Mouse (Mus musculus) hindbrain, embryonic 12.5 days (tissue): Measurements from ENCODE around the gene Lsp1. TPM values are rescaled to one million over a fixed set of nuclear protein-coding genes. Genes with fewer than 3 reads are reported as not detected.

Experiments
- ATAC-seq: fragments of 200-750 bp; cut with Nextera tagmentation; 2 replicates; pipeline ENCODE4 v1.8.0; 2017; ENCODE audit warnings: moderate TSS enrichment; ENCODE audit not compliant: low FRiP score
- H3K27ac ChIP-seq: fragments of 300-500 bp; sonication (generic); 2 replicates; pipeline ENCODE4 v1.5.1; 2016; ENCODE audit warnings: mild to moderate bottlenecking
- H3K27me3 ChIP-seq: fragments of 300-500 bp; sonication (generic); 2 replicates; pipeline ENCODE4 v1.6.1; 2016; ENCODE audit warnings: mild to moderate bottlenecking
- H3K36me3 ChIP-seq: fragments of 300-500 bp; sonication (generic); 2 replicates; pipeline ENCODE4 v1.6.1; 2016; ENCODE audit warnings: mild to moderate bottlenecking
- H3K4me1 ChIP-seq: fragments of 300-500 bp; sonication (generic); 2 replicates; pipeline ENCODE4 v1.6.1; 2016
- H3K4me2 ChIP-seq: fragments of 300-500 bp; sonication (generic); replicated peaks from 2 replicates; pipeline ENCODE4 v1.6.1; 2016; ENCODE audit warnings: mild to moderate bottlenecking
- H3K4me3 ChIP-seq: fragments of 300-500 bp; sonication (generic); 2 replicates; pipeline ENCODE4 v1.5.1; 2016; ENCODE audit warnings: mild to moderate bottlenecking
- H3K9ac ChIP-seq: fragments of 300-500 bp; sonication (generic); 2 replicates; pipeline ENCODE4 v1.6.1; 2016; ENCODE audit warnings: mild to moderate bottlenecking, moderate library complexity
- H3K9me3 ChIP-seq: fragments of 300-500 bp; sonication (generic); replicated peaks from 2 replicates; pipeline ENCODE4 v1.6.1; 2016; ENCODE audit warnings: mild to moderate bottlenecking
- WGBS: fragments of 180-500 bp; shearing (Covaris S2); methylation state at CpG from one replicate; pipeline ENCODE4 v1.1.7; 2016; 5-methylcytosine and 5-hydroxymethylcytosine counted together
- polyA plus RNA-seq: library from polyadenylated mRNA; unstranded; fragments of >200 nt; fragmentation: Nextera tagmentation; extraction: Ambion mirVana; gene quantifications from 2 replicates; pipeline ENCODE4 v1.2.1, GENCODE M21; 2016

The Lsp1 gene
- 9.6 and 14.4 TPM in 2 replicates for polyA plus RNA-seq

GRCm38 (mm10) chr7:142460636-142461077 lies at the start of gene Lsp1:
TSS of gene Lsp1 (plus strand) at chr7:142460809.
- peaks cover 21% of the 10 kb centered on the region for H3K4me1 ChIP-seq
- H3K9ac ChIP-seq, result no peak within 1 kb of the TSS
- H3K27ac ChIP-seq, result no peak within 1 kb of the TSS
- 94% methylated on average over 7 of the region's 7 CpGs for WGBS
- H3K4me3 ChIP-seq, result no peak within 1 kb of the TSS
- no peaks in the 10 kb centered on the region for H3K36me3 ChIP-seq
- no peak within 1 kb of the TSS for H3K4me2 ChIP-seq
- no peaks in the 10 kb centered on the region for H3K9me3 ChIP-seq
- no peaks in the 10 kb centered on the region for H3K27me3 ChIP-seq
- ATAC-seq, result no peak

GRCm38 (mm10) chr7:142413285-142413684 lies 47.3 kb upstream of the Lsp1 start:
- H3K9ac ChIP-seq, result no peak overlapping the region
- no peaks in the 10 kb centered on the region for H3K27me3 ChIP-seq
- no peak overlapping the region for H3K4me2 ChIP-seq
- H3K9me3 ChIP-seq, result no peaks in the 10 kb centered on the region
- H3K27ac ChIP-seq, result no peak overlapping the region
- no peaks in the 10 kb centered on the region for H3K4me1 ChIP-seq
- H3K36me3 ChIP-seq, result no peaks in the 10 kb centered on the region
- H3K4me3 ChIP-seq, result no peak overlapping the region
- no peak for ATAC-seq
- WGBS, result 88% methylated on average over 6 of the region's 6 CpGs

GRCm38 (mm10) chr7:142415314-142415713 lies 45.3 kb upstream of the Lsp1 start:
- H3K27me3 ChIP-seq, result no peaks in the 10 kb centered on the region
- H3K9ac ChIP-seq, result no peak overlapping the region
- H3K27ac ChIP-seq, result no peak overlapping the region
- no peaks in the 10 kb centered on the region for H3K36me3 ChIP-seq
- no peaks in the 10 kb centered on the region for H3K9me3 ChIP-seq
- H3K4me1 ChIP-seq, result no peaks in the 10 kb centered on the region
- no peak overlapping the region for H3K4me3 ChIP-seq
- WGBS, result 67% methylated on average over 4 of the region's 4 CpGs
- ATAC-seq, result no peak
- H3K4me2 ChIP-seq, result no peak overlapping the region

- 69% methylated on average over 3 of the region's 3 CpGs for WGBS
- H3K4me1 ChIP-seq, result no peaks in the 10 kb centered on the region
- H3K9ac ChIP-seq, result no peak overlapping the region
- no peaks in the 10 kb centered on the region for H3K36me3 ChIP-seq
- no peak overlapping the region for H3K4me2 ChIP-seq
- H3K9me3 ChIP-seq, result no peaks in the 10 kb centered on the region
- H3K27ac ChIP-seq, result no peak overlapping the region
- H3K27me3 ChIP-seq, result no peaks in the 10 kb centered on the region
- no peak for ATAC-seq
- no peak overlapping the region for H3K4me3 ChIP-seq
Observed at GRCm38 (mm10) chr7:142416225-142416624, 44.4 kb upstream of the Lsp1 start.

- Histone ChIP-seq H3K4me1 (no peaks in the 10 kb centered on the region), H3K4me3 (no peak overlapping the region), H3K9ac (no peak overlapping the region), H3K27me3 (no peaks in the 10 kb centered on the region), H3K27ac (no peak overlapping the region), H3K36me3 (no peaks in the 10 kb centered on the region), H3K4me2 (no peak overlapping the region), H3K9me3 (no peaks in the 10 kb centered on the region)
- no peak for ATAC-seq
- WGBS, result 93% methylated on average over 2 of the region's 2 CpGs
Observed at GRCm38 (mm10) chr7:142418027-142418426, 42.6 kb upstream of the Lsp1 start.

- H3K4me2 ChIP-seq, result no peak overlapping the region
- no peak overlapping the region for H3K9ac ChIP-seq
- H3K4me1 ChIP-seq, result no peaks in the 10 kb centered on the region
- no peaks in the 10 kb centered on the region for H3K27me3 ChIP-seq
- ATAC-seq, result no peak
- no peaks in the 10 kb centered on the region for H3K36me3 ChIP-seq
- H3K9me3 ChIP-seq, result no peaks in the 10 kb centered on the region
- H3K4me3 ChIP-seq, result no peak overlapping the region
- 88% methylated on average over 8 of the region's 8 CpGs for WGBS
- no peak overlapping the region for H3K27ac ChIP-seq
Observed at GRCm38 (mm10) chr7:142418679-142419078, 41.9 kb upstream of the Lsp1 start.

GRCm38 (mm10) chr7:142419887-142420286 lies 40.7 kb upstream of the Lsp1 start:
- Histone ChIP-seq H3K27ac (no peak overlapping the region), H3K9me3 (no peaks in the 10 kb centered on the region), H3K9ac (no peak overlapping the region), H3K36me3 (no peaks in the 10 kb centered on the region), H3K4me2 (no peak overlapping the region), H3K4me1 (no peaks in the 10 kb centered on the region), H3K27me3 (no peaks in the 10 kb centered on the region), H3K4me3 (no peak overlapping the region)
- ATAC-seq, result no peak
- WGBS, result 82% methylated on average over 5 of the region's 5 CpGs

- H3K4me1 ChIP-seq, result no peaks in the 10 kb centered on the region
- no peak overlapping the region for H3K4me2 ChIP-seq
- H3K27me3 ChIP-seq, result peaks cover 2% of the 10 kb centered on the region; the same call in 1 of the 2 replicates
- no peak overlapping the region for H3K9ac ChIP-seq
- no peak for ATAC-seq
- H3K27ac ChIP-seq, result no peak overlapping the region
- 81% methylated on average over 2 of the region's 2 CpGs for WGBS
- H3K4me3 ChIP-seq, result no peak overlapping the region
- H3K36me3 ChIP-seq, result no peaks in the 10 kb centered on the region
- H3K9me3 ChIP-seq, result no peaks in the 10 kb centered on the region
Observed at GRCm38 (mm10) chr7:142421826-142422225, 38.8 kb upstream of the Lsp1 start.

- 58% methylated on average over 11 of the region's 11 CpGs for WGBS
- ATAC-seq, result no peak
- H3K4me3 ChIP-seq, result no peak overlapping the region
- no peak overlapping the region for H3K27ac ChIP-seq
- peaks cover 17% of the 10 kb centered on the region for H3K4me1 ChIP-seq
- H3K9ac ChIP-seq, result no peak overlapping the region
- peaks cover 4% of the 10 kb centered on the region; the same call in 1 of the 2 replicates for H3K27me3 ChIP-seq
- H3K9me3 ChIP-seq, result no peaks in the 10 kb centered on the region
- no peaks in the 10 kb centered on the region for H3K36me3 ChIP-seq
- no peak overlapping the region for H3K4me2 ChIP-seq
Observed at GRCm38 (mm10) chr7:142425641-142426213, 34.9 kb upstream of the Lsp1 start.

- peaks cover 22% of the 10 kb centered on the region for H3K4me1 ChIP-seq
- 4% methylated on average over 7 of the region's 7 CpGs for WGBS
- ATAC-seq, result no peak
- no peak overlapping the region for H3K27ac ChIP-seq
- H3K9ac ChIP-seq, result no peak overlapping the region
- no peak overlapping the region for H3K4me2 ChIP-seq
- no peak overlapping the region for H3K4me3 ChIP-seq
- H3K9me3 ChIP-seq, result no peaks in the 10 kb centered on the region
- no peaks in the 10 kb centered on the region for H3K36me3 ChIP-seq
- H3K27me3 ChIP-seq, result peaks cover 4% of the 10 kb centered on the region; the same call in 1 of the 2 replicates
Observed at GRCm38 (mm10) chr7:142428213-142428612, 32.4 kb upstream of the Lsp1 start.

- H3K9me3 ChIP-seq, result no peaks in the 10 kb centered on the region
- ATAC-seq, result peak; percentile 82
- H3K4me1 ChIP-seq, result peaks cover 27% of the 10 kb centered on the region
- peaks cover 4% of the 10 kb centered on the region; the same call in 1 of the 2 replicates for H3K27me3 ChIP-seq
- H3K4me3 ChIP-seq, result no peak overlapping the region
- no peak overlapping the region for H3K4me2 ChIP-seq
- 47% methylated on average over 12 of the region's 12 CpGs for WGBS
- no peak overlapping the region for H3K9ac ChIP-seq
- H3K27ac ChIP-seq, result peak overlapping the region; percentile 58
- H3K36me3 ChIP-seq, result no peaks in the 10 kb centered on the region
Observed at GRCm38 (mm10) chr7:142430160-142430678, 30.4 kb upstream of the Lsp1 start.

GRCm38 (mm10) chr7:142431106-142431505 lies 29.5 kb upstream of the Lsp1 start:
- H3K4me2 ChIP-seq, result no peak overlapping the region
- no peak overlapping the region for H3K4me3 ChIP-seq
- peaks cover 4% of the 10 kb centered on the region; the same call in 1 of the 2 replicates for H3K27me3 ChIP-seq
- H3K27ac ChIP-seq, result peak overlapping the region; percentile 58; the same call in 1 of the 2 replicates
- H3K9me3 ChIP-seq, result no peaks in the 10 kb centered on the region
- WGBS, result 90% methylated on average over 14 of the region's 14 CpGs
- no peak overlapping the region for H3K9ac ChIP-seq
- H3K36me3 ChIP-seq, result no peaks in the 10 kb centered on the region
- peaks cover 27% of the 10 kb centered on the region for H3K4me1 ChIP-seq
- no peak for ATAC-seq

GRCm38 (mm10) chr7:142433623-142434022 lies 27.0 kb upstream of the Lsp1 start:
- Histone ChIP-seq H3K9me3 (no peaks in the 10 kb centered on the region), H3K9ac (peak overlapping the region; percentile 36; the same call in 1 of the 2 replicates), H3K36me3 (no peaks in the 10 kb centered on the region), H3K4me3 (no peak overlapping the region), H3K4me2 (no peak overlapping the region), H3K27me3 (no peaks in the 10 kb centered on the region), H3K27ac (no peak overlapping the region), H3K4me1 (peaks cover 22% of the 10 kb centered on the region)
- WGBS, result 50% methylated on average over 19 of the region's 19 CpGs
- ATAC-seq, result no peak
